Mouse (Mus musculus) regulatory T cell (primary cell): ENCODE data around the gene Snx9.

Experiments
- in situ Hi-C: fragments of 300-600 bp; cut with MboI, MseI; formaldehyde crosslinking; loops from one replicate; pipeline ENCODE4 v1.15.1; 2025; ENCODE audit warnings: high pct_unique_total_duplicates

Gene Snx9

GRCm38 (mm10) chr17:5805935-5806334, 35.2 kb upstream of the Snx9 start:
- in situ Hi-C loops: no loop called here

- in situ Hi-C loops: no loop called here
Observed at GRCm38 (mm10) chr17:5806823-5807222, 34.3 kb upstream of the Snx9 start.

GRCm38 (mm10) chr17:5807847-5808386, 33.2 kb upstream of the Snx9 start:
- in situ Hi-C loops: no loop called here

- in situ Hi-C loops: no loop called here
Observed at GRCm38 (mm10) chr17:5813863-5814640, 27.1 kb upstream of the Snx9 start.

GRCm38 (mm10) chr17:5814641-5814920, 26.5 kb upstream of the Snx9 start:
- in situ Hi-C loops: no loop called here

GRCm38 (mm10) chr17:5817871-5818270, 23.3 kb upstream of the Snx9 start:
- in situ Hi-C loops: no loop called here

- in situ Hi-C loops: no loop called here
Observed at GRCm38 (mm10) chr17:5819105-5819504, 22.0 kb upstream of the Snx9 start.

- in situ Hi-C loops: no loop called here
Observed at GRCm38 (mm10) chr17:5819799-5820201, 21.3 kb upstream of the Snx9 start.

- in situ Hi-C loops: no loop called here
Observed at GRCm38 (mm10) chr17:5822541-5822940, 18.6 kb upstream of the Snx9 start.

GRCm38 (mm10) chr17:5823032-5823431, 18.1 kb upstream of the Snx9 start:
- in situ Hi-C loops: no loop called here

GRCm38 (mm10) chr17:5827836-5828582, 13.1 kb upstream of the Snx9 start:
- in situ Hi-C loops: no loop called here

- in situ Hi-C loops: no loop called here
Observed at GRCm38 (mm10) chr17:5828583-5828836, 12.6 kb upstream of the Snx9 start.

- in situ Hi-C loops: no loop called here
Observed at GRCm38 (mm10) chr17:5828944-5829343, 12.2 kb upstream of the Snx9 start.

- in situ Hi-C loops: no loop called here
Observed at GRCm38 (mm10) chr17:5829930-5830329, 11.2 kb upstream of the Snx9 start.

GRCm38 (mm10) chr17:5830382-5830781, 10.7 kb upstream of the Snx9 start:
- in situ Hi-C loops: no loop called here

- in situ Hi-C loops: no loop called here
Observed at GRCm38 (mm10) chr17:5830832-5831231, 10.3 kb upstream of the Snx9 start.

- in situ Hi-C loops: no loop called here
Observed at GRCm38 (mm10) chr17:5831257-5831806, 9.8 kb upstream of the Snx9 start.

- in situ Hi-C loops: no loop called here
Observed at GRCm38 (mm10) chr17:5834166-5834565, 7.0 kb upstream of the Snx9 start.

- in situ Hi-C loops: no loop called here
Observed at GRCm38 (mm10) chr17:5834798-5835328, 6.3 kb upstream of the Snx9 start.

- in situ Hi-C loops: loop anchor here (10.0 kb wide), 1 partner anchor 45 kb away; no protein-coding TSS in a partner anchor
Observed at GRCm38 (mm10) chr17:5839549-5840240, 1.4 kb upstream of the Snx9 start.

- in situ Hi-C loops: loop anchor here (10.0 kb wide), 1 partner anchor 46 kb away; no protein-coding TSS in a partner anchor
Observed at GRCm38 (mm10) chr17:5840550-5841127, 490 bp upstream of the Snx9 start.

GRCm38 (mm10) chr17:5841943-5842273, 779 bp downstream of the Snx9 start:
- in situ Hi-C loops: loop anchor here (10.0 kb wide), 1 partner anchor 47 kb away; no protein-coding TSS in a partner anchor
